Mouse (Mus musculus) CD8-positive naive resting alpha-beta T cell, adult 57 days (primary cell): ENCODE results near the gene Hdac7. TPM values are rescaled to one million over a fixed set of nuclear protein-coding genes. Genes with fewer than 3 reads are reported as not detected.

Source experiments
- total RNA-seq: library from RNA; stranded (reverse); gene quantifications from one replicate; pipeline ENCODE4 v1.2.4, GENCODE M21; 2023

Gene Hdac7
- total RNA-seq, result 218 TPM

GRCm38 (mm10) chr15:97844037-97845034, at the start of gene Hdac7:
TSS of gene Hdac7 (minus strand) at chr15:97844502.

GRCm38 (mm10) chr15:97778311-97779098, 65.8 kb downstream of the Hdac7 start, which contains the start of gene Slc48a1:
TSS of gene Slc48a1 (plus strand) at chr15:97778520.

GRCm38 (mm10) chr15:97767280-97768186, 76.8 kb downstream of the Hdac7 start, which contains the start of gene Rapgef3:
TSS of gene Rapgef3 (minus strand) at chr15:97767972.

Other genes starting within 250 kb of the Hdac7 start
- 12.6 TPM for gene Rpap3, start 138.7 kb downstream of the Hdac7 start, total RNA-seq
- gene Endou, start 113.2 kb downstream of the Hdac7 start, total RNA-seq, result 0.43 TPM
- 0.92 TPM for gene Rapgef3, start 76.5 kb downstream of the Hdac7 start, total RNA-seq
- gene Slc48a1, start 66.0 kb downstream of the Hdac7 start, total RNA-seq, result 13.4 TPM
- 0.12 TPM for gene Vdr, start 66.1 kb upstream of the Hdac7 start, total RNA-seq
- gene Tmem106c, start 119.7 kb upstream of the Hdac7 start, total RNA-seq, result 14.1 TPM
- 0.24 TPM for gene Col2a1, start 160.2 kb upstream of the Hdac7 start, total RNA-seq
- 9.5 TPM for gene Pfkm, start 248.1 kb upstream of the Hdac7 start, total RNA-seq
- 50.0 TPM for gene Senp1, start 249.2 kb upstream of the Hdac7 start, total RNA-seq